Mouse (Mus musculus) regulatory T cell (primary cell): Measurements from ENCODE around the gene Rpa3.

Experiments
- in situ Hi-C: fragments of 300-600 bp; cut with MboI, MseI; formaldehyde crosslinking; loops from one replicate; pipeline ENCODE4 v1.15.1; 2025; ENCODE audit warnings: high pct_unique_total_duplicates

The Rpa3 gene

GRCm38 (mm10) chr6:8259004-8259666, at the start of gene Rpa3, which contains the start of the genes Umad1 and Gm45062:
Gene Rpa3 (minus strand): TSS chr6:8259173.
Gene Umad1 (plus strand): TSS chr6:8259288.
Gene Gm45062 (plus strand): TSS chr6:8259450.
- in situ Hi-C loops, result no loop called here

GRCm38 (mm10) chr6:8307878-8308775, 49.2 kb upstream of the Rpa3 start:
- in situ Hi-C loops, result no loop called here

GRCm38 (mm10) chr6:8299066-8299863, 40.3 kb upstream of the Rpa3 start:
- in situ Hi-C loops, result no loop called here

GRCm38 (mm10) chr6:8294048-8294784, 35.2 kb upstream of the Rpa3 start:
- in situ Hi-C loops, result no loop called here

GRCm38 (mm10) chr6:8288755-8289580, 30.0 kb upstream of the Rpa3 start:
- in situ Hi-C loops, result no loop called here

- in situ Hi-C loops, result no loop called here
Observed at GRCm38 (mm10) chr6:8286146-8286545, 27.2 kb upstream of the Rpa3 start.

GRCm38 (mm10) chr6:8285401-8285960, 26.5 kb upstream of the Rpa3 start:
- in situ Hi-C loops, result no loop called here

GRCm38 (mm10) chr6:8283255-8283654, 24.3 kb upstream of the Rpa3 start:
- in situ Hi-C loops, result loop anchor here (5.0 kb wide), 1 partner anchor 454 kb away; no protein-coding TSS in a partner anchor

- in situ Hi-C loops, result loop anchor here (5.0 kb wide), 1 partner anchor 139 kb away; no protein-coding TSS in a partner anchor
Observed at GRCm38 (mm10) chr6:8278426-8279002, 19.5 kb upstream of the Rpa3 start.

- in situ Hi-C loops, result loop anchor here (5.0 kb wide), 1 partner anchor 141 kb away; no protein-coding TSS in a partner anchor
Observed at GRCm38 (mm10) chr6:8276431-8276830, 17.5 kb upstream of the Rpa3 start.

- in situ Hi-C loops, result loop anchor here (5.0 kb wide), 1 partner anchor 142 kb away; no protein-coding TSS in a partner anchor
Observed at GRCm38 (mm10) chr6:8275098-8275497, 16.1 kb upstream of the Rpa3 start.

- in situ Hi-C loops, result loop anchor here (5.0 kb wide), 1 partner anchor 143 kb away; no protein-coding TSS in a partner anchor
Observed at GRCm38 (mm10) chr6:8274387-8275054, 15.5 kb upstream of the Rpa3 start.

- in situ Hi-C loops, result no loop called here
Observed at GRCm38 (mm10) chr6:8271047-8271446, 12.1 kb upstream of the Rpa3 start.

GRCm38 (mm10) chr6:8259667-8260044, 683 bp upstream of the Rpa3 start:
- in situ Hi-C loops, result no loop called here

- in situ Hi-C loops, result no loop called here
Observed at GRCm38 (mm10) chr6:8258316-8258715, 657 bp downstream of the Rpa3 start.

- in situ Hi-C loops, result no loop called here
Observed at GRCm38 (mm10) chr6:8228596-8228995, 30.4 kb downstream of the Rpa3 start.

- in situ Hi-C loops, result no loop called here
Observed at GRCm38 (mm10) chr6:8227035-8227434, 31.9 kb downstream of the Rpa3 start.

- in situ Hi-C loops, result no loop called here
Observed at GRCm38 (mm10) chr6:8210661-8211060, 48.3 kb downstream of the Rpa3 start.

GRCm38 (mm10) chr6:8209866-8210186, 49.1 kb downstream of the Rpa3 start:
- in situ Hi-C loops, result no loop called here
